Mouse (Mus musculus) neural tube, embryonic 11.5 days (tissue): ENCODE results near the gene Efna5. TPM values are rescaled to one million over a fixed set of nuclear protein-coding genes. Genes with fewer than 3 reads are reported as not detected.

Experiments used
- ATAC-seq: fragments of 200-750 bp; cut with Nextera tagmentation; 2 replicates; pipeline ENCODE4 v1.8.0; 2017; ENCODE audit warnings: moderate number of reproducible peaks, mild to moderate bottlenecking, moderate TSS enrichment, moderate library complexity; ENCODE audit not compliant: insufficient read depth, low FRiP score, low TSS enrichment
- DNase-seq: peaks from one replicate; pipeline ENCODE4 v3.0.0-alpha.2; 2015; ENCODE audit warnings: low spot score
- H3K27ac ChIP-seq: fragments of 300-500 bp; sonication (generic); 2 replicates; pipeline ENCODE4 v1.5.1; 2014; ENCODE audit warnings: low read depth, mild to moderate bottlenecking, low read length
- H3K27me3 ChIP-seq: fragments of 300-500 bp; sonication (generic); 2 replicates; pipeline ENCODE4 v1.6.1; 2014; ENCODE audit warnings: mild to moderate bottlenecking, low read length, mixed read lengths; ENCODE audit not compliant: control insufficient read depth, insufficient read depth
- H3K36me3 ChIP-seq: fragments of 300-500 bp; sonication (generic); 2 replicates; pipeline ENCODE4 v1.6.1; 2014; ENCODE audit warnings: mild to moderate bottlenecking, low read length, moderate library complexity, mixed read lengths; ENCODE audit not compliant: control insufficient read depth, insufficient read depth
- H3K4me1 ChIP-seq: fragments of 300-500 bp; sonication (generic); 2 replicates; pipeline ENCODE4 v1.6.1; 2014; ENCODE audit warnings: low read length, mixed read lengths; ENCODE audit not compliant: control insufficient read depth, insufficient read depth
- H3K4me2 ChIP-seq: fragments of 300-500 bp; sonication (generic); 2 replicates; pipeline ENCODE4 v1.6.1; 2014; ENCODE audit warnings: low read depth, mild to moderate bottlenecking, moderate library complexity
- H3K4me3 ChIP-seq: fragments of 300-500 bp; sonication (generic); 2 replicates; pipeline ENCODE4 v1.5.1; 2014; ENCODE audit warnings: low read depth, low read length
- H3K9ac ChIP-seq: fragments of 300-500 bp; sonication (generic); 2 replicates; pipeline ENCODE4 v1.6.1; 2014; ENCODE audit warnings: mild to moderate bottlenecking, low read length
- H3K9me3 ChIP-seq: fragments of 300-500 bp; sonication (generic); 2 replicates; pipeline ENCODE4 v1.6.1; 2016; ENCODE audit warnings: low read length; ENCODE audit not compliant: control insufficient read depth
- WGBS: fragments of 180-500 bp; shearing (Covaris S2); extraction: QIAGEN DNeasy Blood & Tissue Kit; methylation state at CpG from one replicate; pipeline ENCODE4 v1.1.7; 2014; 5-methylcytosine and 5-hydroxymethylcytosine counted together
- polyA plus RNA-seq: library from polyadenylated mRNA; unstranded; fragments of >200 nt; fragmentation: Nextera tagmentation; extraction: Ambion mirVana; gene quantifications from 2 replicates; pipeline ENCODE4 v1.2.1, GENCODE M21; 2014

Efna5 gene
- polyA plus RNA-seq, 1 experiment from 2014 or later = 40.1 TPM

DNA sequence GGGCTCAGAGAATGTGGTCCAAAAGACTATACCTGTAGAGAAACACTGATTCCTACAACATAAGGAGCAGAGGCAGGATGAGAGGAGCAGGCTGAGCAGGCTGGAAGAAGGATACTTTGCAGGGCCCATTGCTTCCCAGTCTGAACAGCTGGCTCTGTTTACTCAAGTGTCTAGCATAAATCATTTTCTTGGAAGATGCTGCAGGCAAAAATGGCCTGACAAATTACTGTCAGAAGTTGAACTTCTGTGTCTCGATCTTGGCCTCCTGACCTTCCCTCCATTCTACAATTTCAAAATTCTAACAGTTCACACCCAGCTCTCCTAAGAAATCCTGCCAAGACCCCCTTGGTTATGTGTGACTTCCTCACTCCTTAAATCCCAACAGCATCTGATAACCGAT lies 105.1 kb downstream of the Efna5 start:
- no peaks in the 10 kb centered on the region for H3K27me3 ChIP-seq

GRCm38 (mm10) chr17:62775401-62775800 lies 105.7 kb downstream of the Efna5 start:
- no peak overlapping the region for H3K9ac ChIP-seq
- no peaks in the 10 kb centered on the region for H3K36me3 ChIP-seq
- ATAC-seq (no peak), DNase-seq (no peak)
- WGBS = 79% methylated on average over 5 of the region's 5 CpGs
- no peak overlapping the region for H3K4me2 ChIP-seq
- H3K4me1 ChIP-seq = peaks cover 4% of the 10 kb centered on the region; the same call in 1 of the 2 replicates
- no peak overlapping the region for H3K27ac ChIP-seq
- no peak overlapping the region for H3K4me3 ChIP-seq
- no peaks in the 10 kb centered on the region for H3K9me3 ChIP-seq
- no peaks in the 10 kb centered on the region for H3K27me3 ChIP-seq

More for the DNA sequence above, 105.1 kb downstream of the Efna5 start:
- Histone ChIP-seq H3K9me3 (no peaks in the 10 kb centered on the region), H3K4me1 (peaks cover 4% of the 10 kb centered on the region; the same call in 1 of the 2 replicates), H3K4me3 (no peak overlapping the region), H3K27ac (no peak overlapping the region), H3K9ac (no peak overlapping the region), H3K4me2 (no peak overlapping the region), H3K36me3 (no peaks in the 10 kb centered on the region)
- 50% methylated on average over 2 of the region's 2 CpGs for WGBS
- no peak for ATAC-seq
- no peak for DNase-seq

DNA sequence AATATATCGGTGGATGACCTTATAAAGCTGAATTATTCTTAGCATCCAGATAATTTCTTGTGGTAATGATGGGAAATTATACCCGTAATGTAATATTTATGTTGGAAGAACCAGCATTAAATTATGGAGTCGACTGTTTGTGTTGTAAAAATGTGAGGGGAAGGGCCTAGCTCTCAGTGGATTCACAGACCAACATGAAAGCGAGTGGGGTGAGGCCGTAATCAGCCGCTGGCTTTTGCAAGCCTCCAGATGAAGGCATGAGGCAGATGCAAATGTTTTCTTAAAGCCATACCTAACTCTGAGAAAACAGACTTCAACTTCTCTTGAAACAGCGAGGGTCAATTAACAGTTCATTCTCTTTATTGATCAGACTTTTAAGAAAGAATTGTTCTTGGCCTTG lies 106.4 kb downstream of the Efna5 start:
- Histone ChIP-seq H3K4me1 (peaks cover 4% of the 10 kb centered on the region; the same call in 1 of the 2 replicates), H3K9ac (no peak overlapping the region), H3K9me3 (no peaks in the 10 kb centered on the region), H3K27ac (no peak overlapping the region), H3K4me3 (no peak overlapping the region), H3K36me3 (no peaks in the 10 kb centered on the region), H3K27me3 (no peaks in the 10 kb centered on the region), H3K4me2 (no peak overlapping the region)
- WGBS = 83% methylated on average over 7 of the region's 7 CpGs
- DNase-seq (no peak), ATAC-seq (no peak)

GRCm38 (mm10) chr17:62766705-62767104 lies 114.4 kb downstream of the Efna5 start:
- H3K9ac ChIP-seq = no peak overlapping the region
- ATAC-seq = no peak

DNA sequence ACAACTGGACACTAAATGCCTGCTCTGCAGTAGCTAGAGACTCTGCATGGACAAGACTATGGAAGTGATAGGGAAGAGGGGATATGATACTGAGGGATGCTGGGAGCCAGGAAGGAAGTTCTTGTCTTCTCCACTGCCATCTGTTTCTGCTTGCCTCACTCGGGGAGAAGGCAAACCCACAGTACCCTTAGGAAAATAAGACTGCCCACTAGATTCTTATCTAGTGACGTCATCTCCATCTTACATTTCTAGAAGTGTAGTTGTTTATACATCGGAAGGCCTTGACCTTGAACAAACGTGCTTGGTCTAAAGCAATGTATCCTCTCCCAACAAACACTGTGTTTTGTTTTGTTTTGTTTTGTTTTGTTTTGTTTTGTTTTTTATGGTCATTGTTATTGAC lies 116.0 kb downstream of the Efna5 start:
- no peaks in the 10 kb centered on the region for H3K9me3 ChIP-seq
- H3K9ac ChIP-seq = no peak overlapping the region
- DNase-seq (no peak), ATAC-seq (no peak)
- H3K36me3 ChIP-seq = no peaks in the 10 kb centered on the region
- H3K4me2 ChIP-seq = no peak overlapping the region
- H3K4me1 ChIP-seq = 0 out of 2 replicates have a peak, but pooled peaks cover 2% of the 10 kb centered on the region
- 67% methylated on average over 4 of the region's 4 CpGs for WGBS
- no peak overlapping the region for H3K27ac ChIP-seq
- no peaks in the 10 kb centered on the region for H3K27me3 ChIP-seq
- H3K4me3 ChIP-seq = no peak overlapping the region

More at GRCm38 (mm10) chr17:62766705-62767104, 114.4 kb downstream of the Efna5 start:
- H3K9me3 ChIP-seq = no peaks in the 10 kb centered on the region
- no peak overlapping the region for H3K27ac ChIP-seq
- 0 out of 2 replicates have a peak, but pooled peaks cover 2% of the 10 kb centered on the region for H3K4me1 ChIP-seq
- H3K4me2 ChIP-seq = no peak overlapping the region
- DNase-seq = no peak
- 53% methylated on average over 4 of the region's 4 CpGs for WGBS
- no peaks in the 10 kb centered on the region for H3K36me3 ChIP-seq
- H3K27me3 ChIP-seq = no peaks in the 10 kb centered on the region
- H3K4me3 ChIP-seq = no peak overlapping the region

GRCm38 (mm10) chr17:62756951-62757350 lies 124.2 kb downstream of the Efna5 start:
- 89% methylated on average over 3 of the region's 3 CpGs for WGBS
- ATAC-seq (no peak), DNase-seq (no peak)
- no peaks in the 10 kb centered on the region for H3K27me3 ChIP-seq
- no peak overlapping the region for H3K4me2 ChIP-seq
- H3K27ac ChIP-seq = no peak overlapping the region
- H3K9me3 ChIP-seq = no peaks in the 10 kb centered on the region
- H3K4me1 ChIP-seq = no peaks in the 10 kb centered on the region
- H3K36me3 ChIP-seq = no peaks in the 10 kb centered on the region
- no peak overlapping the region for H3K4me3 ChIP-seq
- no peak overlapping the region for H3K9ac ChIP-seq

DNA sequence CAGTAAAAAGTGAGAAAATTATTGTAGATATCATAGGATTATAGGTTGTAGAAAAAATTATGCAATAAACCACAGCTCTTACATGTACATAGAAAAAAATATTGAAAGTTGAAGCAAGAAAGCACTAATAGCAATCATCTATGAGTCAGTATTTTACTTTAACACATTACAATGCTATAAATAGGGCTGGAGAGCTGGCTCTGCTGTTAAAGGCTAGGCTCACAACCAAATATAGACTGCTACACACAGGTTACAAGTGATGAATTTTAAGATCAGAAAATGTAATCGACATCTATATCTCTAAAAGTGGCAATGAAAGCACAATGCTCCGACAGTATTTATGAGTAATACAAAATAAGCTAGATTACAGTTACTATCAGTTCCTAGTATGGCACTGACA lies 125.5 kb downstream of the Efna5 start:
- Histone ChIP-seq H3K4me3 (no peak overlapping the region), H3K36me3 (no peaks in the 10 kb centered on the region), H3K4me2 (no peak overlapping the region), H3K9me3 (no peaks in the 10 kb centered on the region), H3K9ac (no peak overlapping the region), H3K27ac (no peak overlapping the region), H3K4me1 (no peaks in the 10 kb centered on the region), H3K27me3 (no peaks in the 10 kb centered on the region)
- ATAC-seq (no peak), DNase-seq (no peak)
- WGBS = 95% methylated on average over 2 of the region's 2 CpGs

DNA sequence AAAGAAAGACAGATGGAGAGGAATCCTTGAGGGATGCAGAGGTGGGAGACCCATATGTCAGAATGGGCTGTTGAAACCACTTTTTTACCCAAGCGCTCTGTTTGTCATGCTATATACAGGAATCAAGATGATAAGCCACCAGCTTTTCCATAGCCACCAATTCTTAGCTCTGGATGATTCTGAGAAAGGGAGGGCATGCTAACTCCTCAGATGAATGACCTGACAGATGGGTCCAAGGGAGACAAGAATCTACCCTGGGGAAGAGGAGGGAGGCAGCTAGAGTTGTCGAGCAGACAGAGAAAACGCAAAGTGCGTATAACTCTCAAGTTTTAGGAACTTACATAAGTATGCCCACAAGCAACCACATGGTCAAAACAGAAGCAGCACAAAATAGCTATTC lies 126.5 kb downstream of the Efna5 start:
- Histone ChIP-seq H3K4me2 (no peak overlapping the region), H3K27ac (no peak overlapping the region), H3K9ac (no peak overlapping the region), H3K9me3 (no peaks in the 10 kb centered on the region), H3K27me3 (no peaks in the 10 kb centered on the region), H3K36me3 (no peaks in the 10 kb centered on the region), H3K4me1 (no peaks in the 10 kb centered on the region), H3K4me3 (no peak overlapping the region)
- WGBS = 92% methylated on average over 4 of the region's 4 CpGs
- ATAC-seq = no peak
- DNase-seq = no peak

DNA sequence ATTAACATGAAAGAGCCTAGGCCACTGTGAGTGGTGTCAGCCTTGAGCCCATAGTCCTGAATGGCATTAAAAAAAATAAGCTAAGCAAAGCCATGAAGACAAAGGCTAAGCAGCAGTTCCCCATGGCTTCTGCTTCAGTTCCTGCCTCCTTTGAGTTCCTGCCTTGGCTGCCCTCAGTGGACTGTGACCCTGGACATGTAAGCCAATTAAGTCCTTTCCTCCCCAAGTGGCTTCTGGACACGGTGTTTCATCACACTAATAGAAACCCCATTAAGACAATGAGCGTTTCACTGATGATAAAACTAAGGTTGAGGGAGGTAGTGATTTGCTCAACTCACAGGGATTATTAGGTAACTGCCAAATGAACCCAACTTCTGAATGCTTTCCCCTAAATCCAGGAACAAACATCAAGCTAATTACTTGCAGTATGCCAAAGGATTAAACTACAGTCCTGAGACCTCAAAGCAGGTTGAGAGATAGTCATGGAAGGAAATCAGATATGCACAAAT lies 128.7 kb downstream of the Efna5 start:
- 69% methylated on average over 2 of the region's 2 CpGs for WGBS
- no peak for DNase-seq
- Histone ChIP-seq H3K27me3 (no peaks in the 10 kb centered on the region), H3K4me3 (no peak overlapping the region), H3K9ac (no peak overlapping the region), H3K4me2 (no peak overlapping the region), H3K4me1 (peaks cover 8% of the 10 kb centered on the region; the same call in 1 of the 2 replicates), H3K9me3 (no peaks in the 10 kb centered on the region), H3K27ac (no peak overlapping the region), H3K36me3 (no peaks in the 10 kb centered on the region)
- ATAC-seq = no peak
